Mouse (Mus musculus) stomach, postnatal 0 days (tissue): ENCODE results near the gene Cep95.

Source experiments
- CTCF ChIP-seq: IDR thresholded peaks from 2 replicates; pipeline ENCODE4 v1.5.1; 2016; ENCODE audit warnings: antibody characterized with exemption, low read depth, mild to moderate bottlenecking, moderate library complexity
- EP300 ChIP-seq: optimal IDR thresholded peaks from 2 replicates; pipeline ENCODE3; 2016; ENCODE audit warnings: antibody characterized with exemption

- TF ChIP-seq EP300 (no peak), CTCF (no peak)
These were observed 27.3 kb downstream of the Cep95 start for GRCm38 (mm10) chr11:106816316-106816715.
